Mouse (Mus musculus) hindbrain, postnatal 0 days (tissue): ENCODE measurements at regions not wholly inside any gene's neighbourhood (a gene's known extent, or its start where the extent isn't known, plus 50 kb on each side); places are given as distances from the start of the nearest gene placed in this dataset.

Source experiments
- ATAC-seq: fragments of 200-750 bp; cut with Nextera tagmentation; 2 replicates; pipeline ENCODE4 v1.8.0; 2017; ENCODE audit warnings: mild to moderate bottlenecking, moderate TSS enrichment, moderate library complexity
- DNase-seq: peaks from one replicate; pipeline ENCODE4 v3.0.0-alpha.2; 2015; ENCODE audit warnings: low spot score
- H3K27ac ChIP-seq: fragments of 300-500 bp; sonication (generic); 2 replicates; pipeline ENCODE4 v1.5.1; 2014; ENCODE audit warnings: mild to moderate bottlenecking
- H3K27me3 ChIP-seq: fragments of 300-500 bp; sonication (generic); 2 replicates; pipeline ENCODE4 v1.6.1; 2014; ENCODE audit warnings: low read length, mixed read lengths; ENCODE audit not compliant: insufficient read depth
- H3K36me3 ChIP-seq: fragments of 300-500 bp; sonication (generic); 2 replicates; pipeline ENCODE4 v1.6.1; 2014; ENCODE audit warnings: low read length, mixed read lengths; ENCODE audit not compliant: insufficient read depth
- H3K4me1 ChIP-seq: fragments of 300-500 bp; sonication (generic); 2 replicates; pipeline ENCODE4 v1.6.1; 2014; ENCODE audit warnings: antibody characterized with exemption, low read length, mixed read lengths; ENCODE audit not compliant: insufficient read depth
- H3K4me2 ChIP-seq: fragments of 300-500 bp; sonication (generic); 2 replicates; pipeline ENCODE4 v1.6.1; 2014; ENCODE audit warnings: low read depth, mild to moderate bottlenecking, low read length, moderate library complexity, mixed read lengths
- H3K4me3 ChIP-seq: fragments of 300-500 bp; sonication (generic); 2 replicates; pipeline ENCODE4 v1.5.1; 2014; ENCODE audit warnings: low read length
- H3K9ac ChIP-seq: fragments of 300-500 bp; sonication (generic); replicated peaks from 2 replicates; pipeline ENCODE4 v1.6.1; 2014; ENCODE audit warnings: mild to moderate bottlenecking, low read length, moderate library complexity, mixed read lengths
- H3K9me3 ChIP-seq: fragments of 300-500 bp; sonication (generic); 2 replicates; pipeline ENCODE4 v1.6.1; 2016; ENCODE audit warnings: low read length, mixed read lengths
- CTCF ChIP-seq: IDR thresholded peaks from 2 replicates; pipeline ENCODE4 v1.5.1; 2016; ENCODE audit warnings: antibody characterized with exemption, control low read depth, low read depth
- WGBS: fragments of 180-500 bp; shearing (Covaris S2); extraction: QIAGEN DNeasy Blood & Tissue Kit; methylation state at CpG from one replicate; pipeline ENCODE4 v1.1.7; 2014; 5-methylcytosine and 5-hydroxymethylcytosine counted together

DNA sequence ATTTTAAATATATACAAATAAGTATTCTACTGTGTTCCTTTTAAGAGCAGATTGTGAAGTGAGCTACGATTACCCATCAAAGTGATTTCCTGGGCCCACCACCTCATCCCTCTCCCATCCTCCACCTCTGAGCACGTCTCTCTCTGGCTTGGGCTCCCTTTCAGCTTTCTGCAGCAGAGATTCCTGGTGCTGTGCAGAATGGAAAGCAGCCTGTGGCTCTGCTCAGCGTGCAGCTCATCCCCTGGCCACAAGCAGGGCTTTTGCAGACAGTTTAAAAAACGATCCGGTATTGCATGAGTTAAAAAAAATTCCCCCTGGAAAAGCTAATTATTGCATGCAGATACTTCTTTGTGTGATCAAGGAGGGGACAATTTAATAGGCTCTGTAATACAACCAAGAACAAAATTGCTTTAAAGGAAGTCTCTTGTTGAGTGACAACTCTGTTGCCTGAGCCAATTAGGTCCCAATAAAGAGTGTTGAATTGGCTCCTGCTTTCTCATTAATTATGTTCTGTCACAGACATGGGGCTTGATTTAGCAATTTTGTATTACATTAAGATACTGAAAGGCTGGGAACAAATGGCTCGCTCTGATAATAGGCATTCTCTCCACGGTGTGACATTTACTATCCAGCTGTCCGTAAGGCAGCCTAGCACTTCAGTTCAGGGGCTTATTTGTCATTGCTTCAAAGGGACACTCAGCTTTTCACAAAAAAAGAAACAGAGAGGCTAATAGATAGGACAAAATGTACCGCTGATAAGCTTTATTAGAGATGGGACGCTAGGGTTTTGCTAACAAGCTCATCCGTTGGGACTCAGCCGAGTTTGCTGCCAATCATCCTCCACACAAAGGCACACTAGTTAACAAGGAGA, 345.9 kb upstream of the G2e3 start:
- ATAC-seq (peak; percentile 66), DNase-seq (peak; percentile 69)
- Histone ChIP-seq H3K36me3 (no peaks in the 10 kb centered on the region), H3K4me2 (peak overlapping the region; percentile 33; the same call in 1 of the 2 replicates), H3K27me3 (no peaks in the 10 kb centered on the region), H3K4me3 (no peak overlapping the region), H3K9me3 (no peaks in the 10 kb centered on the region), H3K4me1 (peaks cover 19% of the 10 kb centered on the region; the same call in 1 of the 2 replicates), H3K9ac (no peak overlapping the region), H3K27ac (no peak overlapping the region; the same call in 1 of the 2 replicates)
- 10% methylated on average over 12 of the region's 12 CpGs for WGBS
- TF ChIP-seq CTCF = no peak

DNA sequence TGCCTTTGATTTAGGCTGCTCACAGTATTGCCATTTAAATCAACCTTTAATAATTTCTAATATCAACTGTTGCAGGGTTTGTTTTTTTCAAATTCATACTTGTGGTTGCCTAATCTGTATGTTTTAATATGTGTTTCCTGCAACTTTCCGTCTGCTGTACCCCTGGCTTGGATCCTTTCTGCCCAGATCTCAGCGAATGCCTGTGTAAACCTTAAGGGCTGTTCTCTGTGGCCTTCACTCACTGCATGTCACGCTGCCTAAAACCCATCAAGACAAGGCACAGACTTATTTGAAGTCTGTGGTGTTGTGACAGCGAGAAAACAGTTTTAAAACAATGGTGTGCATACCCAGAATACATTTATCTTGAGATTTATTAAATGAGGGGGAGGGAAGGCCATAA, 346.8 kb upstream of the G2e3 start:
- DNase-seq = peak; percentile 3
- Histone ChIP-seq H3K27me3 (no peaks in the 10 kb centered on the region), H3K4me2 (no peak overlapping the region), H3K27ac (peak overlapping the region; percentile 3), H3K36me3 (no peaks in the 10 kb centered on the region), H3K9me3 (no peaks in the 10 kb centered on the region), H3K4me3 (no peak overlapping the region), H3K4me1 (peaks cover 19% of the 10 kb centered on the region; the same call in 1 of the 2 replicates), H3K9ac (no peak overlapping the region)
- no peak for TF ChIP-seq CTCF
- WGBS = 40% methylated on average over 4 of the region's 4 CpGs
- no peak for ATAC-seq

DNA sequence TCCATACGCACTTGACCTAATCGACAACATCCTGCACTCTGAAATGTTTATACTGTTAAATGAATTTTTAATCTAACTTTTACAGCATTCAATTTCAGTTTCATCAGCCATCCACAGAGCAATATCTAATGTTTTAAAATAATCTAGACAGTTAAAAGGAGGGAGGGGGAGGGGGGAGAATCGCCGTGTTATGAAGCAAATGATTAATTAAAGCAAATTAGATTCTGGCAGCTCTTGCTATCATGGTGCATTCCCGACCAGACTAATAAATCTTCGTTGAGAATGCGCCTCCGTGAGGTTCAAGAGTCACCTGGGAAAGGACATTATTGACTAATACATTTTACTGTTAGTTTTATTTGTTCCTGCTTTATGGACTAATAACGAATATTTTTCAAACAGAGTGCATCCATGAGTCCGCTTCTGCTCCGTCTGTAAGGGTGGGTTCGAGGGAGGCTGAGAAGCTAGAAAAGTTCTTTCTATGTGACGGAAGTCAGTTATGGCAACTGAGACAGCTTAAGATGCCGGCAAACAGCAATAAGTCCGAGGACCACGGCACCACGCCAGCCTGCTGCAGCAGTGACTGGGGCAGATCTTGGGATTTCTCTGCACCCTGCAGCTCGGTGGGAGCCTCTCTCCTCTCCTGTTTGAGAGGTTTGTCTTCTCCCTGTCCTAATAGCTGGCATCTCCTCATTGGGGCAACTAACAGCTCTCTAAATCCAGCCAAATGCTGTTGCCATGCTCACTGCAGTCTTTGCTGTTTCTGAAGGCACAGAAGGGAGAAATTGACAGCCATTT, 347.4 kb upstream of the G2e3 start:
- H3K27me3 ChIP-seq = no peaks in the 10 kb centered on the region
- WGBS = 44% methylated on average over 18 of the region's 18 CpGs
- no peaks in the 10 kb centered on the region for H3K9me3 ChIP-seq
- ATAC-seq (no peak), DNase-seq (peak; percentile 27)
- peaks cover 19% of the 10 kb centered on the region; the same call in 1 of the 2 replicates for H3K4me1 ChIP-seq
- H3K4me3 ChIP-seq = no peak overlapping the region
- H3K36me3 ChIP-seq = no peaks in the 10 kb centered on the region
- peak overlapping the region; percentile 3 for H3K27ac ChIP-seq
- no peak for TF ChIP-seq CTCF
- no peak overlapping the region for H3K9ac ChIP-seq
- peak overlapping the region; percentile 25; the same call in 1 of the 2 replicates for H3K4me2 ChIP-seq

DNA sequence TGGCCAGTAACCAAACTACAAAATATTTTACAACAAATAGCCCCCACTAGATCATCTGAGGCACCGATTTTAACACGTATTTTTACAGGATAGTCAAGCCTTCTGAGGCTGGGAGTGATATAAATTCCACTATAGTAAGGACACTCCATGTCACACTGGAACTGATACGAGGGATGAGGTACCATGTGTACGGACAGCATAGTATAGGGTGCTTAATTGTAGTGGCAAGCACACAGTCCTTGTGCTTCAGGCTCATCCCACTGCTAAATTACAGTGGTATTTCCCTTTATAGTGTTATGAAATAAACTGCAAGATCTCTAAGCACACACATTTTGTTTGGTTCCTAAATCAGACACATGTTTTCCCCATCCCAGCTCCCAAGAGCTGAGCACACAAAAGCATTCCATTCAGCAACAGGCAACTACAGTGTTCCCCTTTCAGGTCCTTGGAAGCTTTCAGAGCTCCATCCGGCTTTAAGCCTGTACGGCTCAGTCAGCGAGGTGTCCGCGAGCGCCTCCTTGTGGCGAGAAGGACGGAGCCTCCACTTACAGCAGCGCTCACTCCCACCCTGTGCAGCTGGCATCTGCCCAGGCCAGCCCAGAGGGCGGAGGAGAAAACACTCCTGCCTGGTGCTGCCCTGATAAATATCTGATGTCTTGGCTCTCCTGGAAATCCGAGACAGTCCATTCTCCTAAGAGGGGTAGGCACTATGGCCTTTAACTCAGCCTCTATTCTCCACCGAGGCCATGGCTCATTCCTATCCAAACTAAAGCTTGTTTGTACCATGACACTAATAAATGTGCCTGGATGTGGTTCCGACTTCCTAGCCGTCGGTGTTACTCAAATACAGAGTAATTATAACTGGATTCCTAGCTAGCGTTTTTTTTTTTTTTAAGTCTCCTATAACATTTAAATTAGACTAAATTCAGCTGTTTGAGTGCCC, 348.3 kb upstream of the G2e3 start:
- no peak overlapping the region for H3K4me2 ChIP-seq
- WGBS = 24% methylated on average over 20 of the region's 20 CpGs
- no peaks in the 10 kb centered on the region for H3K36me3 ChIP-seq

DNA sequence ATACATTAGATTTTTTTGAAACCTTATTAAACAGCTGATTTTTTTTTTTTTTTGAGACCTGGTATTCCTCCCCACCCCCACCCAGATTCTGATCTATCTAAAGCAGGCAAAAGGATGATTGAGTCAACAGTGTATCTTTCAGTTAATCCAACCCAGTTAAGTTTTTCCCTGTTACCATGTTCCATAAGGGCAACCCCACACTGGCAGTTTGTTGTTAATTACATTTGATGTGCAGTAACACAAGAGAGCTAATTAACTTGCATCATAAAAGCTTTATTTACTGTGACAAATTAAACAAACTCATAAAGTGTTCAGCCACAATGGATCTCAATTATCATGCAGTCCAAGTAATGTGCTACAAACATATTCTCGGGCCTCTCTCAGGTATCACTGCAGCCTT, 346.8 kb upstream of the Prkd1 start:
- no peak for TF ChIP-seq CTCF
- Histone ChIP-seq H3K4me2 (no peak overlapping the region), H3K27me3 (no peaks in the 10 kb centered on the region), H3K9me3 (no peaks in the 10 kb centered on the region), H3K27ac (no peak overlapping the region), H3K4me1 (peaks cover 7% of the 10 kb centered on the region; the same call in 1 of the 2 replicates), H3K36me3 (no peaks in the 10 kb centered on the region), H3K9ac (no peak overlapping the region), H3K4me3 (no peak overlapping the region)
- no peak for DNase-seq
- 67% methylated on average over 1 of the region's 1 CpGs for WGBS
- ATAC-seq = no peak

More for the DNA sequence above, 348.3 kb upstream of the G2e3 start:
- Histone ChIP-seq H3K9me3 (no peaks in the 10 kb centered on the region), H3K9ac (no peak overlapping the region), H3K4me1 (peaks cover 19% of the 10 kb centered on the region; the same call in 1 of the 2 replicates), H3K27me3 (no peaks in the 10 kb centered on the region), H3K27ac (peak overlapping the region; percentile 9; the same call in 1 of the 2 replicates), H3K4me3 (no peak overlapping the region)
- peak; percentile 95 for TF ChIP-seq CTCF
- ATAC-seq (peak; percentile 95), DNase-seq (peak; percentile 94)
